Mouse (Mus musculus) E14TG2a.4 (cell line): ENCODE results near the gene Zp3.

ENCODE experiments used
- CTCF ChIP-seq: conservative IDR thresholded peaks from 2 replicates; pipeline ENCODE4 v1.5.1; 2014; ENCODE audit warnings: low read length
- NANOG ChIP-seq: IDR thresholded peaks from 2 replicates; pipeline ENCODE4 v1.6.1; 2014; ENCODE audit warnings: borderline replicate concordance, low read length, mixed read lengths

DNA sequence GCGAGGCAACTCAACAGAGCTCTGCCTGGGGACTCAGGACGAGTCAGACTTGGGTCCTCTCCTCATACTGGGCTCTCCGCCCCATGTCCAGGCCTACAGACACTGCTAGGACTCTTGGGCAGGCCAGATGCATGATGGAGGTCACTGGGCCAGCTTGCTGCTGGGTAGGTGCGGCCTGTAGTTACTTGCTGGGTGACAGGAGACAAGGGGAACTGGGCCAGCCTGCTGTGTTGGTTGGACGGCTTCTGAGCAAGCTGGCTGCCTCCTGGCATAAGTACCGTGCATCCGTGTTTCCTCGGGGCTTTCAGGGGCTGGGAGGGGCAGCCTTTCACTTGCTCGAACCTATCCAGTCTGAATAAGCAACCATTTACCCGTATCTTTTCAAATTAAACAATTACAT, 35.7 kb downstream of the Zp3 start:
- TF ChIP-seq CTCF (no peak), NANOG (no peak)
